Mouse (Mus musculus): ENCODE data around the gene Osbpl2. TPM values are rescaled to one million over a fixed set of nuclear protein-coding genes. Genes with fewer than 3 reads are reported as not detected.

The Osbpl2 gene
- polyA plus RNA-seq, 1 experiment: 47.8 TPM

- DNase-seq (ENCODE audit: low read depth): no peak
- no peak for TF ChIP-seq CTCF (IDR thresholded peaks at IDR 0.05; ENCODE audit: borderline replicate concordance, extremely low read depth, insufficient read depth, insufficient read length)
- no peak for TF ChIP-seq POLR2A (IDR thresholded peaks at IDR 0.05; ENCODE audit: borderline replicate concordance, extremely low read depth, insufficient read depth, insufficient read length, poor library complexity, severe bottlenecking)
Measured at GRCm38 (mm10) chr2:180105441-180106190, 13.5 kb upstream of the Osbpl2 start.

GRCm38 (mm10) chr2:180107081-180107480, 12.0 kb upstream of the Osbpl2 start:
- DNase-seq (ENCODE audit: low read depth): no peak
- TF ChIP-seq POLR2A (IDR thresholded peaks at IDR 0.05; ENCODE audit: borderline replicate concordance, extremely low read depth, insufficient read depth, insufficient read length, poor library complexity, severe bottlenecking) (no peak), CTCF (IDR thresholded peaks at IDR 0.05; ENCODE audit: borderline replicate concordance, extremely low read depth, insufficient read depth, insufficient read length) (peak; percentile 37; the same call in 1 of the 2 replicates)

- TF ChIP-seq CTCF (IDR thresholded peaks at IDR 0.05; ENCODE audit: borderline replicate concordance, extremely low read depth, insufficient read depth, insufficient read length) (no peak), POLR2A (IDR thresholded peaks at IDR 0.05; ENCODE audit: borderline replicate concordance, extremely low read depth, insufficient read depth, insufficient read length, poor library complexity, severe bottlenecking) (no peak)
- DNase-seq (ENCODE audit: low read depth): no peak
Measured at GRCm38 (mm10) chr2:180108285-180108684, 10.8 kb upstream of the Osbpl2 start.

GRCm38 (mm10) chr2:180113909-180114890, 4.9 kb upstream of the Osbpl2 start:
- DNase-seq (ENCODE audit: low read depth): peak; percentile 79
- TF ChIP-seq CTCF (IDR thresholded peaks at IDR 0.05; ENCODE audit: borderline replicate concordance, extremely low read depth, insufficient read depth, insufficient read length): no peak; the same call in 1 of the 2 replicates

GRCm38 (mm10) chr2:180115279-180115678, 3.8 kb upstream of the Osbpl2 start:
- no peak for TF ChIP-seq CTCF (IDR thresholded peaks at IDR 0.05; ENCODE audit: borderline replicate concordance, extremely low read depth, insufficient read depth, insufficient read length)

GRCm38 (mm10) chr2:180116081-180116493, 3.0 kb upstream of the Osbpl2 start:
- no peak for TF ChIP-seq CTCF (IDR thresholded peaks at IDR 0.05; ENCODE audit: borderline replicate concordance, extremely low read depth, insufficient read depth, insufficient read length)
- no peak for DNase-seq (ENCODE audit: low read depth)

More at GRCm38 (mm10) chr2:180115279-180115678, 3.8 kb upstream of the Osbpl2 start:
- peak; percentile 84 for DNase-seq (ENCODE audit: low read depth)

- TF ChIP-seq POLR2A (IDR thresholded peaks at IDR 0.05; ENCODE audit: borderline replicate concordance, extremely low read depth, insufficient read depth, insufficient read length, poor library complexity, severe bottlenecking) (no peak), CTCF (IDR thresholded peaks at IDR 0.05; ENCODE audit: borderline replicate concordance, extremely low read depth, insufficient read depth, insufficient read length) (no peak)
- no peak for DNase-seq (ENCODE audit: low read depth)
Measured at GRCm38 (mm10) chr2:180116741-180117484, 2.2 kb upstream of the Osbpl2 start.

- TF ChIP-seq POLR2A (IDR thresholded peaks at IDR 0.05; ENCODE audit: borderline replicate concordance, extremely low read depth, insufficient read depth, insufficient read length, poor library complexity, severe bottlenecking) (no peak), CTCF (IDR thresholded peaks at IDR 0.05; ENCODE audit: borderline replicate concordance, extremely low read depth, insufficient read depth, insufficient read length) (no peak)
- peak; percentile 95 for DNase-seq (ENCODE audit: low read depth)
Measured at GRCm38 (mm10) chr2:180117485-180118194, 1.5 kb upstream of the Osbpl2 start.

GRCm38 (mm10) chr2:180119439-180120291, 559 bp downstream of the Osbpl2 start:
- TF ChIP-seq POLR2A (IDR thresholded peaks at IDR 0.05; ENCODE audit: borderline replicate concordance, extremely low read depth, insufficient read depth, insufficient read length, poor library complexity, severe bottlenecking) (no peak), CTCF (IDR thresholded peaks at IDR 0.05; ENCODE audit: borderline replicate concordance, extremely low read depth, insufficient read depth, insufficient read length) (no peak)
- DNase-seq (ENCODE audit: low read depth): peak; percentile 47

GRCm38 (mm10) chr2:180120292-180120761, 1.2 kb downstream of the Osbpl2 start:
- DNase-seq (ENCODE audit: low read depth): no peak
- TF ChIP-seq CTCF (IDR thresholded peaks at IDR 0.05; ENCODE audit: borderline replicate concordance, extremely low read depth, insufficient read depth, insufficient read length): no peak
